Mouse (Mus musculus) ovary, postnatal 36 days (tissue): ENCODE measurements at regions not wholly inside any gene's neighbourhood (a gene's known extent, or its start where the extent isn't known, plus 50 kb on each side); places are given as distances from the start of the nearest gene placed in this dataset.
"Not testable (repeated sequence)": the region's sequence is repeated elsewhere in the genome, so short reads cannot be mapped to it uniquely, and the experiment has no call there.

Experiments used
- DNase-seq: peaks from one replicate; pipeline ENCODE4 v3.0.0; 2022; ENCODE audit warnings: low spot score, mixed read lengths

DNA sequence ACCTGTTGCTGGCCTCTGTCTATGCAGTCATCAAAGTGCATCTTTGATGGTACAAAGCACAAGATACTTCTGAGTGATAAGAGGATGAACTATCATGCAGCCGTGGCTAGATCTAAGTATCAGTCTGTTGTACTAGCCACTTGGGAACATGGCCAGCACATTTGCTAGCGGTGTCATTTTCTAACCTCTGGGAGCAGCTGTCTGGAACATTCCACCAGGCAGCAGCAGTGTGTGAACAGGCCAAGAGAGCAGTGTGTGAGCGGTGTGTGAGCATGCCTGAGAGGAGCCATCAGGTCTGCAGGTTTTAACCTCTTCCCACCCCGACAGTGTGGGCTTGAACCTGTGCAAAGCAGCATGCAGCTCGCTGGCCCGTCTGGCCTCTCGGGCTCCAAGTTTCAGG is 248.3 kb downstream of the Gadd45g start:
- DNase-seq, result no peak

DNA sequence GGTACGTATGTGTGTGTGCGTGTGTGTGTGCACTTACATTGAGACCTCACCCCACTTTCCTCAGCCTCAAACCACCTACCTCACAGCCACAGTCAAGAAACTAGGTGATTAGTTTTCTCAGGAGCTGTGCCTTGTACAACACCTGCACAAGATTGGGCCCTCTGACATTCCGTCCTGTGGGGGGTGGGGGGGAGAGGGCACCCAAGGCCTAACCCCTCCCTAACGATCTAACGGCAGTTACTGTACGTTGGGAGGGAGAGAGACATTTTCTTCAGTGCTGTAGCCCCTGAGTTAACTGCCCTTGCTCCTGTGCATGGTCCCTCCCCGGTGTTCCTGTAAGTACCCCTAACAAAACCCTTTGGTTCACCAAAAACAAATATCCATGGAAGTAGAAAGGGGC is 250.0 kb downstream of the Gadd45g start:
- no peak for DNase-seq

DNA sequence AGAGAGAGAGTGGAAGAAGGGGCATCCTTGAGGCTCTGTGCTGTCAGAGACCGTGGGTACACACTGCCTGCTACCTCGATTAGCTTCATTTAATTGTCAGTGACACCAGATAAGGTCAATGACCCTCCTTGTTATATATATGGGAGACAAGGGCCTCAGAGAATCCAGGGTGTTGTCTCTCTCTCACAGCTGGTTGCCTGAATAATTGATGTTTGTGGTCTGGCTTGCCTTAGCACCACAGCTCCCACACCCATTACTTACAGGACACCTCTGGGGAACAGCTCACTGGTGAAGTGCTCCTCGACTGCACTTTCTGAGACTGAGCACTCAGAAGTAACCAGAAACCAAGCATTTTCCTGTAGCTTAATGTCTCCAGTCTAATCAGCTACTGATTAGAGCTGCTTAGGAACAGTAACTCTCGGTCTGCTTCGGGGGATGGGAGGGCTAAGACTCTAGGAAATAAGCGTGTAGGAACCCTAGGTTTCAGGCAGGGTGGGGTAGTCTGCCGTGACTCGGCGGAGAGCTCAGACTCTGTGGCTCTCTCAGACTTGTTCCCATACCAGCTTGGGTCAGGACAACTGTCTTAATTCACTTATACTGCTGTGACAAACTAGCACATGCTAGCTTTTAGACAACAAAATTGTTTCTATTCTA is 259.6 kb downstream of the Gadd45g start:
- DNase-seq, result no peak

DNA sequence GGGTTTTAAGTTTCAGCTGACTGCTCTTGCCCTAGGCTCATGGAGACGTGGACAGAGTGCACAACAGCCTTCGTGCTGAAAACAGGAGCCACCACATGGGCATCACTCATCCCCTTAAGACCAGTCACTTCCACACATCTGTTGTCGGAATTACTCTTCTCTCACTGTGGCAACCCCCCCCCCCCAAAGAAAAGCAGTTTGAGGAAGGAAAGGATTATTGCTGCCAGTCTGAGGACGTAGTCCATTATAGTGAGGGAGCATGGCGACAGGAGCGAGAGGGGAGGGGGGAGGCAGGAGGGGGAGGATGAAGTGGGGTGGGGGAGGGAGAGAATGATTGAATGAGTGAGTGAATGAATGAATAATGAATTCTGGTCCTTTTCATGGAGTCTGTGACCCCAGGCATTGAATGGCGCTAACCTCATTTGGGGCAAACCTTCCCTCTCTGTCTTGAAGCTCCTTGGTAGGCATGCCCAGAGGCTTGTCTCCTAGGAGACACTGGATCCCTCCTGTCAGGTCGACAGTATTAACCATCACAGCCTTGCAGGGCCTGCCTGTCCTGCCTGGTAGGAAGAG is 262.0 kb downstream of the Gadd45g start:
- DNase-seq, result no peak

DNA sequence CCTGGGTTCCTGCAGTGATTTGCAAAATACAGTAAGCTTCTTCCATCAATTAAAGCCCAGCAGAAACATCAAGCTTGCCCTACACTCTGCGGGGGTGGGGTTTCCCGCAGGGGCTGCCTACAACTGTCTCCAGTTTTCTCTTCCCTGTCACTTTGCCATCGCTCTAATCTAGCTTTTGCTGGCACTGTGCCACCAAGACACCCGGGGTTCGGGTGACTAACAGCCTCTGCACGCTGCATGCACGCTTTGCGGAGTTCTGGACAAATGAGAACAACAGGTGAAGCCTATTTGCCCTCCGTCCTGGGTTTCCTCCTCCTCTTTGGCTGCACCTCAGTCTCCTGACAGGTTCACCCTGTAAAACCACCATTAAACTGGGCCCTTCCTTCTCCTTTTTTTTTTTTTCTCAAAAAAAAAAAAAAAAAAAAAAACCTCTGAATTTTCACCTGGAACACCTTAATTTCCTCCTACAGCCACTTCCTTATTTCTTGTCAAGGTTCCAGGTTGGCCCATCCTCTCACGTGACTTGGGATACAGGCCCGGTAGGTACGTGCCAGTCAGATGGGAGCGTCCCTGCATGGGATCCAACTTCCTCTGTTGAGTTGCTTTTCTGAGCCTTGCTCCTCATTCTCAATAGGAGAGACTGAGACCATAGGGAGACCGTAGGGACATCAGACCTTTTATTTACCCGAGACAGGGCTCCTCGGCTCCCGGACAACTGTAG is 262.7 kb downstream of the Gadd45g start:
- no peak for DNase-seq

DNA sequence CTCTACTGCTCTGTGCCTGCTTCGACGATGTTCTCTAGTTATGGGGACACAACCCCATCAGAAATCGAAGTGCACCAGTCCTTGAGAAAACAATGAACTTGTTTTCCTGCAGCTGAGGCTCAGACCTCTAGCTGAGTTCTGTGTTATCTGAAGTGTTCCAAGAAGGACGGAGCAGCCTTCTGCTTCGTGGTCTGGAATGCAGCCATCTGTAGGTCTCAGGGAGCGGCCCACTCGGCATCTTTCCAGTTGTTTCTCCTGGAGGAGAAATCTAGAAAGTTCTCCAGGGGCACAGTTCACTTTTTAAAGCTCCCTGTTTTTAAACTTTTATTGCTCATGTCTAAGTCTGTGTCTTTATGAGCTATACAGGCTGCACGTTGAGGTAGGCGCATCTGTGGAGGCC is 264.3 kb downstream of the Gadd45g start:
- peak; percentile 45 for DNase-seq

DNA sequence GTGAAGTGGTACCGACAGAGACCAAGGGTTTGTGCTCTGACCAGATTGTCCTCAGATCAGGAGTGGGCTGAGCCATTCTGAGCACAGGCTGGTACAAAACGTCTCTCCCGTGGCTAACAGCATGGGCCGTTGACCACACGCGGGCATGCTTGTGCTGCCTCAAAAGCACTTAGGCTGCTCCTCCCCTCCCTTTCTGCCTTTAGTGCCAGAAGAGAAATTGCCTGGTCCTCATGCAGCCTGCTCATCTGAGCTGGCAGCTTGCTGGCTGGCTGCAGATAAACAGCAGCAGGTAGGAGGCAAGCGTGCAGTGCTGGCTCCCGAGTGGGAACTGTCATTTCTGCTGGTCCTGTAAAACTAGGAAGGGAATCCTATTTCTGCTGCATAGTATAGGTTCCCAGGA is 267.1 kb downstream of the Gadd45g start:
- no peak for DNase-seq

DNA sequence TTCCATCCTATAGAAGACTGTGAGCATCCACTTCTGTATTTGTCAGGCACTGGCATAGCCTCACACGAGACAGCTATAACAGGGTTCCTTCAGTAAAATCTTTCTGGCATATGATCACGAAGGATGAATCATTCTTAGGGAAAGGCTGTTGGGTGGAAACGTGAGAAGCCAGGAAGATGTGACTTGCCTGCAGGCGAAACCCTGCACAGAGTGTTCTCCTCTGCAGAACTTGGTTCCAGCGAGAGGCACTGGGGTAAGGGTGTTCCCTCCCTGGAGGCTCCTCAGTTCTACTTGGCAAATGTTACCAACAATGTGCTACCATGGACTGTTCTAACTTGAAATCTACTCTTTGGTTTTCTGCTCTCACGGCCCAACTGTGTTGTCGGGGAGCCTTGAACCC is 268.0 kb downstream of the Gadd45g start:
- DNase-seq, result no peak

DNA sequence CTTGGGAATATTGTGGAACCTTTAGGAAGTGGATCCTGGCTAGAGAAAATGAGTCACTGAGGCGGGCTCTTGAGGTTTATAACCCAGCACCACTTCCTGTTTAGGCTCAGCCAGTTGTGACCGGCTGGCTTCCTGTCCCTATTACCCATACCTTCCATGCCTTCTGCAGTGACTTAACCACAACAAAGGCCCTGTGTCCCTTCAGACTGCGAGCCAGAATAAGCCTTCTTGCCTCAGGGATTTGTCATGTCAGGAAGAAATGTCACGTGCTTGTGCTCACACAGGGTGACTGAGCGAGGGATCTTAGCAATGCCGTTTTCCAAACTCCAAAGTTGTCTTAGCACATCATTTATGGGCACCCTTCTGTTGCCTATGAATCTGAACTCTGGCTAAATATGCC is 268.5 kb downstream of the Gadd45g start:
- no peak for DNase-seq

DNA sequence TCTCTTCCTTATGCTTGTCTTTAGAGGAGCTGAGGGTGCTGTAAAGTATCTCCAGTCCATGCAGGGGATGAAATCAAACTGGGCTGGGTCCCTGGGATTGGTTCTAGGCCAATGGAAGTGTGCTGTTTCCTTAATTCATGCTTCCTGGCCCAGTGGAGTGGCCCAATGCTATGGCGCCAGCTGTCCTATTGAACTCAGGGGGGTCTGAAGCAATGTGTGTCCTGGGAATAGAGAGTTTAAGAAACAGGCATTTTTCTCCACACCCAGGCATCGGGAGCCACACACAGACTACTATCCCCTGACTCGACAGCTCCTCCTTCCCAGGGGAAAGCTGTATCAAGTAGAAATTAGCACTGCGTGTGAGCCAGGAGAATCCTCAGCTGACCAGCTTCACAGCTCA is 269.8 kb downstream of the Gadd45g start:
- no peak for DNase-seq

DNA sequence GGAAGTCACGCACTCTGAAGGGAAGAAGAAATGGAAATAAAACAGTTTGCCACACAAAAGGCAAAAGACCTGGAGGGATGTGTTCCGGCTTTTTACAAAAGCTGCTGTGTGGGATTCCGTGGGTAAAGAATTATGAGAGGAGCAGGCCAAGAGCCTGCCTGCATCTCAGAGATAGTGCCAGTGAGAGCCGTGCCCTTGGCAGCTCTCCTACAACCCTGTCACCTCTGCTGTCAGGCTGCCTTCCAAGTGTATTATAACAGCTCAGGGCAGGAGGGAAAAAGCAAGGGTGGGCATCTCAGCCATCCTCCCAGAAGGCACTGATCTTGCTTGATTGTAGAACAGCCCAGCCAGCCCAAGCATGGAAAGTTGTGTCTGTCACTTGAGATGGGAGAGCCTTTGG is 270.3 kb downstream of the Gadd45g start:
- no peak for DNase-seq

DNA sequence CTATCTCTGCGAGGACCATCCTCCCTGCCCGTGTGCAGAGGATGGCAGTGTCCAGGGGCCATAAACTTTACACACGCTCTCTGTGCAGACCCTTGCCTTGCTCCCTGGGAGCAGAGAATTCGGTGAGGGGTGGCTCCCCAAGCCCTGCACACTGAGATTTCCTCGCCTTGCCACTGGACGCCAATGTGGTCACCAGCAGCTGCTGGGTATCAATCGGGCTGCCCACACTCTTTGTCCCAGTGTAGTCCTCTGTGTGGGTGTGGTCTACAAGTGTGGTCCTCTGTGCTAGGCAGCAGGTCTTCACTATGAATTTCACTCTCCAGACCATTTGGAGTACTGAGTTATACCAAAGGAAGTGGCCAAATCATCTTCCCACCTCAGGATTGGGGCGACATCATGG is 274.3 kb downstream of the Gadd45g start:
- DNase-seq, result no peak

DNA sequence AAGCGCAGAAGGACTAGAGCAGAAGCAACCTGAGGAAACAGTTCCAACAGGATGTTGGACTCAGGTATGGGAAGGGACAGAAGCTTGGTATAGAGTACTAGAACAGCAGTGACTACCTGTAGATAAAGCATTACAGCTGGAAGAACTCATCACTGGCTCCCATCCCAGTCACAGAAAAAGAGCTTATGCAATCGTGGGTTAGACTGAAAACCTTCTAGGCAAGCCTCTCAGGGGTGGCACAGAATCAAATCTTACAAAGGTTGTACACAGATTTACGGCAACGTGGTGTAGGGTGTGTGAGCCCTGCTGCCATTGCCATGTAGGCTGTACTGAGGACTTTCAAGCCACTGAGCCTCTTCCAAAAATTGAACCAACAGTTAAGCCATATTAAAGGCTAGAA is 278.6 kb downstream of the Gadd45g start:
- no peak for DNase-seq

DNA sequence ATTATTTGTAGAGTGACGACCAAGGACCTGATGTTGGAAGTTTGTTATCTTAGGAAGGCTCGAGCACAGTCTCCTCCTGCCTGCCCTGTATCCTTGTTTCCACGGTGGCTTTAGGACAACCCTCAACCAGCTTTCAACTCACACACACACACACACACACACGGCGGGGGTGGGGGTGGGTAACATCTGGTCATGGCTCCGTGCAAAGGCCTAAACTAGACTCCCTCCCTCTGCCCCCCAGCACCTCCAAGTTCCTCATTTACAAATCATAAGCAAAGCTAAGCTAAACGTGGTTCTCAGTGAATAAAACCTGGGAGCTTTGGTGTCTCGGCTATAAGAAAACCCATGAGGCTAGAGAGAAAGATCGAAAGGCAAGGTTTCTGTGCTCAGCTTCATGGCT is 281.3 kb downstream of the Gadd45g start:
- DNase-seq, result no peak

DNA sequence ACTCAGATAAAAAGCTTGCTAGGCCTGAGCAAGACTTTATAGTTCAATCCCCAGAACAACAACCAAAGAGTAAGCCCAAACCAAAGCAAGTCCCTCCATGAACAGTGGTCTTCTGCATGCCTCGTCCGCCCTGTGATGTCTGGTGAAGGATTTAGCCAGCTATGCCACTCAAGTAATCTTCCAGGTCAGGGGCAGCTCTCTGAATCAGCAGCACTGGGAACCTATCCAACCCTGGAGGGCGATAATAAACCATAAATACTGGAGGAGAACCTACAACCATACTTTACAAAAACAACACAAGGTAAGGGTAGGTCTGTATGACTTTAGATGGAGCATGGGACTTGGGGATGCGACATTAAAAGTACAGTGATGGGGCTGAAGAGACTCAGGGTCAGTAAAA is 283.0 kb downstream of the Gadd45g start:
- no peak for DNase-seq

DNA sequence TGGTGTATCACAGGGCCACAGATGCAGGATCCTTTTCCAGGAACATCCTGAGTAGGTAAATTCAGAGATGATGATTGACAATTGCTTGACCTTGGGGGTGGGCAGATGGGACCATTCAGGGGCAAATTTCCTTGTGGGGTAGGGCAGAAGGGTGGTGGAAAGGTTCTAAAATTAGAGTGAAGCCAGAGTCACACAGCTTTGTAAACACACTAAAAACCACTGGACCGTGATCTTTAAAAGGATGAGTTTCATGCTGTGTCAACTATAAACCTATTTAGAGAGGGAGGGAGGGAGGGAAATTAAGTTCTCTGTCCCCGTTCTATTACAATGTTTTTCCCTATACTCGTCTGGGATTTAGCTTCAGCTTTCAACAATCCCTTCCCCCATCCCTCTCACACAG is 286.7 kb downstream of the Gadd45g start:
- no peak for DNase-seq

DNA sequence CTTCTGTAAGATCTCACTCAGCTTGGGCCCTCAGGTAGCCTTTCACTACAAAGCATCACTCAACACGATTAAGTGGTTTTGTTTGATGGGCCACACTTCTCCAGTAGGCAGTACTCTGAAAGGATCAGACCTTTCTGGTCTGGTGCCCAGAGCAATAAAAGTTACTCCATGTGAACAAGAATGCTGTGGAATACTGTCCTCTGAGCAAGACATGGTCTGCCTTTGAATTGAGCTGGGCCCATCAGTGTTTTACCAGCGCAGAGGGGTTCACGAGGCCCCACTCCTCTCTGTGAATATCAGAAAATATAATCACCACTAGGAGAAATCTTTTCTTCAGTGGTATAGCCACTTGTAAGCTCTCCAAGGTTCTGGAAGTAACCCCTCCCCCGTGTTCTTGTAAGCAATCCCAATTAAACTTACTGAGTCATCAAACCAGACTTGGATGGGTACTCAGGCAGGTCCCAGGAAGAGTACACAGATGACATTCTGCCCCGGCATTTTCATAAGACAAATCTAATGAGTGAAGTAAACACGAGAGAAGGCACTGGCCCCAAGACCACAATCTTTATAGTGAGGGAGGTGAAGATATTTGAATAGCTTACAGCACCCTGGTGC is 292.0 kb downstream of the Gadd45g start:
- no peak for DNase-seq

DNA sequence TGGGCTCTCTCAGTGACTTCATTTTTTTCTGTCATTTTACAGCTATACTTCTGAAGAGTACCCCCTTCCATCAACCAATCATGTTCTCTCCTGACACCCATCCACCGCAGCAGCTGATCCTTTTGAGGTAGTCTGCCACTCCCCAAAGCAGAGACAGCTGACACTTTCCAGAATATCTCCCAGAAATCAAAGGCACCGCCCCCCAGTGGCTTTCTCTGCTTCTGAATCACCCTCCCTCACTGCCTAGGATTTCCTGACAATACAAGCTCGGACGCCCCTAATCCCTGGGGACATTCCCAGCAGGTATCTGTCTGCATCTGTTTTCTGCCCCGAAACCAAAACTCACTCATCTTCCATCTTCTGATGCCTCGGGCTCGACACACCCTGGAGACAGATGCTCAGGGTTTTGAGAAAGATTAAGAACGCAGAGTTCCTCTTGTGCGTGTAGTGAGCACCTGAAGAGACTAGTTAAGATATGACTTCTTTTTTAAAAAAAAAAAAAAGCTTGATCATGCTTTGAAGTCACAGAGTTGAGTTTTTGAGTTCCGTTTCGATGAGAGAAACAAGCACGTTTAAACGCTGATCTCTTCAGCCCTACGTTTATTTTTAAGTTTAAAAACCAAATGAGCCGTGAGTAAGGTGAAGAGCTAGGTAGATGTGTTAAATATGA is 292.8 kb downstream of the Gadd45g start:
- DNase-seq, result no peak

DNA sequence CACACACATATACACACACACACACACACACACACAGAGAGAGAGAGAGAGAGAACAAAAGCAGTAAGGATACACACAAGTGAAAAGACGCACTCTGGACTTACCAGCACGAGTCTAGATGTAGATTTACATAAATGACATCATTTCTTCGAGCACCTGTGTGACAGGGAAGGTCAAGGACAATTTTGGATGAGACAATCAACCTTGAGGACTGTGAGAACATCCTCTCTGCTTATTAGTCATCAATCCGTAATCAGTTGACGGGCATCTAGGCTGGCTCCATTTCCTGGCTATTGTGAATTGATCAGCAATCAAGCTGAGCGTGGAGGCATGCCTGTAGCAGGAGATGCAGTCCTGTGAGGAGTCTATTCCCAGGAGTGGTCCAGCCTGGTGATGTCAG is 293.7 kb downstream of the Gadd45g start:
- DNase-seq, result no peak

DNA sequence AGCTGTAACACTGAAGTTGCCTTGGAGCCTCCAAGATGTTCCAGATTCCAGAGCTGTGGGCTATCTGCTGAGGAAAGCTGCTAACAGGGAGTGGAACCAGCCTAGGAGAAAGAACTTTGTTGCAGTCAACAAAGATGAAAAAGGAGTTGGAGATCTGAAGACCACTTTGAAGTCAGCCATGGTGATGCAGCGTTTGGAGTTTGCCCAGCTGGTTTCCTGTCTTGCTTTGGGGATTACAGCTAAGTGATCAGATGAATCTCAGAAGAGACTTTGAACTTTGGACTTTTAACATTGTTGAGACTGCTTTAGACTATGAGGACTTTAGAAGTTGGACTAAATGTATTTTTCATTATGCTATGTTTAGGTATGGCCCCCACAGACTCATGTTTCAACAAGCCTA is 297.6 kb downstream of the Gadd45g start:
- DNase-seq, result not testable (repeated sequence)

DNA sequence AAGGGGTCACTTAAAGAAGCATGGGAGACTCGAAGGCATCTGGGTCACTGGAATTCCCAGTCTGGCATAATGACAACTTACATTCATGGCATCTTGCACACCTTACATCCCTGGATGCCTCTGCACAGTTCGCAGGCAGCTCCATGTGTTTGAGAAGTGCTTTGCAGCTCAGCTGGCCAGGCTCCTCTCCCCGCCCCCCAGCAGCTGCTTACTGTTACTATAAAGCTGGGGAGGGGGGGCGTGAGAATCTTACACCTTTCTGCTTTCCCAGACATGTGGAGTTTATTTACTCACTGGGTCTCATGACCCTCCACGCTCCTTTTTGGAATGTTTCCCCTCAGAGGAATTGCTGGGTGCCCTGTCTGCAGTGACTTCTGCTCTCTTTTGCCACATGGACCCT is 299.4 kb downstream of the Gadd45g start:
- DNase-seq, result no peak

DNA sequence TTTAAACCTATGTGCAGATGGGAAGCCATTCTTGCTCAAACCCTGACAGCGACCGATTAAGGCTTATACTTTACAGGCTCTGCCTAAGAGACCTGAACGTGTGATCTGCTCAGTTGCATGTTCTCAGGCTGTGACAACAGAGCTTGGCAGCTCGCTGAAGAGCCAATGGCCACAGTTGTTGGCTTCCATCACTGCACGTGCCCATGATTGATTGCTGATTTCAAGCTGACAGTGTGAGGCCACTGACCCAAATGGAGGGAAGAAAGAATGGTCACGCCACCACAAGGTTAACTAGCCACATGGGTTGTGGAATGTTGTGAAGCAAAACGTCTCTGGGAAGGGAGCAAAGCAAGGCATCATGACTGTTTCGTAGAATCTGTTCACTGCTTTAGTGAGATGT is 303.8 kb downstream of the Gadd45g start:
- no peak for DNase-seq

DNA sequence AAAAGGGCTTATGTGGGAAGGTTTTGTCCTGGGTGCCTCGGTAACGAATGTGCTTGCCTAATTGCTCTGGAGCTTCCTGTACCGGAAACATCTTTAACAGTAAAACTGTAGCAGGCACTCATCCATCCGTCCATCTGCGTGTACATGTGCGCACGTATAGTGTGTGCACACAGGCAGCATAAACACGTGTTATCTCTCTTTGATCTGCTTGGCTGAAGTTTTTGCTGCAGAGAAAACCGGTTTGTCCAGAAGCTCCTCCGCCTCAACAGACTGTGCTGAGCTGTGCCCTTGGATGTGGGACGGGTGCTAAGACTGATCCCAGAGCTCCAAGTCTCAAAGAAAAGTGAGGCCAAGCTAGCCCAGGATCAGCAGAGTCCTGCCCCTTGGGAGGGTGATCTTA is 305.3 kb downstream of the Gadd45g start:
- no peak for DNase-seq
